Mouse (Mus musculus): Measurements from ENCODE around the gene Fem1a. TPM values are rescaled to one million over a fixed set of nuclear protein-coding genes. Genes with fewer than 3 reads are reported as not detected.
A peak's percentile ranks its signal among the peaks of the same experiment; 100 is the strongest.

The Fem1a gene
- total RNA-seq (2021), result 100 to 1,000 TPM; 102 to 105 TPM

GRCm38 (mm10) chr17:56256239-56256881 is at the start of gene Fem1a:
Gene Fem1a (plus strand): TSS chr17:56256810.
- DNase-seq (ENCODE audit: low spot score), result peak; percentile 94
- intact Hi-C loops (cut with DNase I), result loop anchor here (5.0 kb wide), 1 partner anchor 299 kb away; the partner anchor contains the start of gene Yju2

- no peak for DNase-seq (ENCODE audit: low spot score)
- intact Hi-C loops (cut with DNase I), result no loop called here
Observed at GRCm38 (mm10) chr17:56206986-56207674, 49.5 kb upstream of the Fem1a start.

DNA sequence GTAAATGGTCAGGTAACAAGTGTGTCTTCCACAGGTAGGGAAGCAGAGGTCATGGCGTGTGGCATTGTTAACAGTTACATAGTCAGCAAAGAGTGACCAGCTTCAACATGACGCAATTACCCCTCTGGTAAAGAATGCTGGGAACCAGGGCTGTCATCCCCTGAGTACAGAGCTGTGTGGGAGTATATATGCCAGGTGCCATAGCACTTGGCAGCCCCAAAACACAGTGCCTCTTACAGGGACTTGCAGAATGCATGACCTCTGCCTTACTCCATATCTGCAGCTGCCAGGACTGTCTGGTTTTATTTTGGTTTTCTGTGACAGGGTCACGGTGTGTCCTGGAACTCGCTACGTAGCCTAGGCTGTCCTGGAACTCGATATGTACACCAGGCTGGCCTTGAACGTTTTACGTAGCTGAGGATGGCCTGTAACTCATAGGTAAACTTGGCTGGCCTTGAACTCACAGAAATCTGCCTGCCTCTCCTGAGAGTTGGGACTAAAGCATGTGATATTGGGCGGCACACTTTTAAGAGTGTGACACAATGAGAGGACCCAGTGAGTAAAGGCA is 48.6 kb upstream of the Fem1a start:
- intact Hi-C loops (cut with DNase I), result no loop called here
- no peak for DNase-seq (ENCODE audit: low spot score)

- intact Hi-C loops (cut with DNase I), result no loop called here
- no peak for DNase-seq (ENCODE audit: low spot score)
Observed at GRCm38 (mm10) chr17:56208821-56209220, 47.8 kb upstream of the Fem1a start.

- intact Hi-C loops (cut with DNase I), result no loop called here
- no peak for DNase-seq (ENCODE audit: low spot score)
Observed at GRCm38 (mm10) chr17:56211090-56211489, 45.5 kb upstream of the Fem1a start.

- intact Hi-C loops (cut with DNase I), result no loop called here
- DNase-seq (ENCODE audit: low spot score), result no peak
Observed at GRCm38 (mm10) chr17:56212676-56213075, 43.9 kb upstream of the Fem1a start.

DNA sequence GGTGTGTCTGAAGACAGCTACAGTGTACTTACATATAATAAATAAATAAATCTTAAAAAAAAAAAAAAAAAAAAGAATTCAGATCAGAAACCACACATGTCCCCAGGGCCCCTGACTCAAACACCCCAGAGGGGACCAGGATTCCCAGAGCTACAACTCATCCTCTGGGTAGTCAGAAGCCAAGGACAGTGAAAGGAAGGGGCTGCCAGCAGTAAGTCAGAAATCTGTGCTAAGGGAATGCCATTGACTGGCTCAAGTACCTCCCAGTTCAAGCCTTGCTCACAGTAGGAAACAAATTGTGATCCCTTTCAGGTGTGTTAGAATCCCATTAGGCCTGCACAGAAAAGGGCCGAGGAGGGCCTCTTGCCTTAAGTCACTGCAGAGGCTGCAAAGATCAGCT is 42.4 kb upstream of the Fem1a start:
- intact Hi-C loops (cut with DNase I), result no loop called here
- DNase-seq (ENCODE audit: low spot score), result no peak

DNA sequence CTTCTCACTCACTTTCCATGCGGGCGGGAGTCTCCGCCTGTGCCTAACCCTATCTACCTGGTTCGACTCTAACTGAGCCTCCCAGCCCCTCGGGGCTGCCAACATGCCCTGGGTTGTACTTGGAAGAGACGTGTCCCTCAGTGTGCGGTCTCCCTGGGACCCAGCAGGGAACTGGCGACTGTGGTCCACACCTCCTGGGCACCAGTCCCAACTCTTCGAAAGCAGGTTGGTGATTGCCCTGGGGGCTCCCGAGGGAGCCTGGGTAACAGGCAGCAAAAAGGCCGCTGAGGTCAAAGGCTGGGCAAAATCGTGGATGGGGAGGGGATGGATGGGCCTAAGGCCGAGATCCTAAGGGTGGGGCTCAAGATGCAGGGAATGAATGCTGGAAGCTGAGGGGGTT is 38.9 kb upstream of the Fem1a start:
- intact Hi-C loops (cut with DNase I), result no loop called here
- DNase-seq (ENCODE audit: low spot score), result no peak

- DNase-seq (ENCODE audit: low spot score), result peak; percentile 89
- intact Hi-C loops (cut with DNase I), result no loop called here
Observed at GRCm38 (mm10) chr17:56218377-56219191, 38.0 kb upstream of the Fem1a start, which contains the start of gene Dpp9. Gene Dpp9 (minus strand): TSS chr17:56218905.

GRCm38 (mm10) chr17:56219251-56219650 is 37.4 kb upstream of the Fem1a start:
- intact Hi-C loops (cut with DNase I), result no loop called here
- DNase-seq (ENCODE audit: low spot score), result no peak

DNA sequence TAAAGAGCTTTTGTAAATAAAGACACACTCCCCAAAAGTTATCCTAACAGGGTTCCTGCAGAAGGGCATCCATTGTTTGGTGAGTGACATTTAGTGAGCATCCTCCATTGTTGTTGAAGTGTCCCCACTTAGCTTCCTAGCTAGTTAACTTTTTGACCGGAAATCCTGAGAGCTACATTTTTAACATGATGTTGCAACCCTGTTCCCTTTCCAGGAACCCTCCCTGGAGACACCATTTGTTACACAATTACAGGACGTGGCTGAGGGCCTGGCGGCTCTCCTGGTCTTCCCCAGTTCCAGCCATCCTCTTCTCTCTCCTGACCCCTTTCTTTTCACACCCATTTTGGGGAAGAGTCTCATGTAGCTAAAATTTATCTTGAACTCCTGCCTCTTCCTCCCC is 36.8 kb upstream of the Fem1a start:
- intact Hi-C loops (cut with DNase I), result no loop called here

GRCm38 (mm10) chr17:56224916-56225315 is 31.7 kb upstream of the Fem1a start:
- DNase-seq (ENCODE audit: low spot score), result no peak
- intact Hi-C loops (cut with DNase I), result loop anchor here (2.0 kb wide), 1 partner anchor 26 kb away; no protein-coding TSS in a partner anchor

More for the DNA sequence above, 36.8 kb upstream of the Fem1a start:
- peak; percentile 71 for DNase-seq (ENCODE audit: low spot score)

GRCm38 (mm10) chr17:56226566-56226965 is 30.0 kb upstream of the Fem1a start:
- DNase-seq (ENCODE audit: low spot score), result no peak
- intact Hi-C loops (cut with DNase I), result no loop called here

DNA sequence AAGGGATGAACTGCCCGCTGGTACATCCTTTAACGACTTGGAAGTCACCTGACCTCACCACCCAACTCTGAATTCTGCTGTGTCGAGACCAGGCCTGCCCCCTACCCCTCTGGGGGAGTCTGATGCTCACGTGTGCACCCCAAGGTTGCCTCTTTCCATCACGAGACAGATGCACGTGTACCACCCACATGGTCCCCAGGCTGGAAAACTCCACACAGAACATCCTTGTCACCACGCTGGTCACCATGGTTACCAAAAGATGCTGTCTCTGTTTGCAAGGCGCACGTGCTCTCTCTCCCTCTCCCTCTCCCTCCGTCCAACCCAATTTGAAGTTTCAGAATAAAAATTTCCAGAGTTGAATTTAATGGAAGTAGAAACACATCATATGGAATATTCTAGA is 26.7 kb upstream of the Fem1a start:
- DNase-seq (ENCODE audit: low spot score), result no peak
- intact Hi-C loops (cut with DNase I), result no loop called here

DNA sequence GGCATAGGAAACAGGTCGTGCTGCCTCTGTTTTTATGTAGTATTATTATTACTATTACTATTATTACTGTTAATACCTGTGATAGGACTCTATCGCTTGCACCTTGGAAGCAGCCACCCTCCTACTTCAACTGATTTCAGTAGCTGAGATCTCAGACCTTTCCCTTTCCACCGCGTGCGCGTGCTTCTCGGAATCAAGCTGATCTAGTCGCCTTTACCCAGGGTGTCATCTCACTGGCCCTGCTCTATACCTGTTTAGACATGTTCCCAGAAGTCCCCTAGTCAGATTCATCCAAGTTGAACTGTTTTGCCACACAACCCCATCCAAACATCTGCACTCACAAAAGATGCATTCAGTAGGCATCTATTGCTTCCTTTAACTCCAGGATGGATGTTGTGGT is 23.2 kb upstream of the Fem1a start:
- intact Hi-C loops (cut with DNase I), result no loop called here
- DNase-seq (ENCODE audit: low spot score), result no peak

- DNase-seq (ENCODE audit: low spot score), result no peak
- intact Hi-C loops (cut with DNase I), result no loop called here
Observed at GRCm38 (mm10) chr17:56233818-56234469, 22.7 kb upstream of the Fem1a start.

DNA sequence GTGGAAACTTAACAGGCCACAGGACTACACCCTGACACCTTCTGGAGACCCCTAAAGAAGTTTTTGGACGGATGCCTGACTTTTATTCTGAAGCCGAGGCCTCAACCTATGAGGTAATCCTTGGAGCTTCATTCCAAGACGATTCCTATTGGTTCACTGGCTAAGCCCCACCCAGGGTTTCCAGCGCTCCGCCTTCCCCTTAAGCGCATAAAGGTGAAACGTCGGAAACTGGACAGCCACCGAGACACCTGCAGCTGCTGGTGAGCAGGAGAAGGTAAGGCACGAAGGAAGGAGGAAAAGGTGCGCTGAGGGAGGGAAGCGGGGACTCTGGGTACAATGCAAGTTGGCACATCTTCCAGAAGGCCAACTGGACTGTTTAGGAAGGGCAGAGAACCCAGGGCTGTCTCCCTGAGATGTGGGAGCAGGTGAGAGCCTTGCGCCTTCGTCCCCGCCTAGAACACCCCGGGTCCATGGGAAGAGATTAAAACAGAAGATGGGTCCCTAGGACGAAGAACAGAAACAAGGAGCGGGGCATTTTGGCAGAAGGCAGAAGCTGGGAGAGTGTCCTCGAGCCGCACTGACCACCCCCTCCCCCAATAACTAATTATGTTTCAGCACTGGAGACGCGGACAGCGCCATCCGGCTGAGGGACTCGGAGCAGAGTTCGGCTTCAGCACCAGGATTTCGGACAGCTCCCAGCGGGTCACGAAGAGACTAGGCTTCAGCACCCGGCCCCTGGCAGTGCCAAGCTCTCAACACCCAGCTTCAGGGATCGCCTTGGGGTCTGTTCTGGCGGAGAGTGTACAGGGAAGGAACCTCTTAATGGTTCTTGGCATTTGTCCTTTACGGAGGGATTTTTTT is 14.8 kb upstream of the Fem1a start:
- intact Hi-C loops (cut with DNase I), result no loop called here
- DNase-seq (ENCODE audit: low spot score), result no peak

GRCm38 (mm10) chr17:56245608-56246007 is 11.0 kb upstream of the Fem1a start:
- intact Hi-C loops (cut with DNase I), result no loop called here

More at GRCm38 (mm10) chr17:56245608-56246007, 11.0 kb upstream of the Fem1a start:
- no peak for DNase-seq (ENCODE audit: low spot score)
